ENCODE assay signal across 8 mouse cellular contexts in the genomic region with DNA sequence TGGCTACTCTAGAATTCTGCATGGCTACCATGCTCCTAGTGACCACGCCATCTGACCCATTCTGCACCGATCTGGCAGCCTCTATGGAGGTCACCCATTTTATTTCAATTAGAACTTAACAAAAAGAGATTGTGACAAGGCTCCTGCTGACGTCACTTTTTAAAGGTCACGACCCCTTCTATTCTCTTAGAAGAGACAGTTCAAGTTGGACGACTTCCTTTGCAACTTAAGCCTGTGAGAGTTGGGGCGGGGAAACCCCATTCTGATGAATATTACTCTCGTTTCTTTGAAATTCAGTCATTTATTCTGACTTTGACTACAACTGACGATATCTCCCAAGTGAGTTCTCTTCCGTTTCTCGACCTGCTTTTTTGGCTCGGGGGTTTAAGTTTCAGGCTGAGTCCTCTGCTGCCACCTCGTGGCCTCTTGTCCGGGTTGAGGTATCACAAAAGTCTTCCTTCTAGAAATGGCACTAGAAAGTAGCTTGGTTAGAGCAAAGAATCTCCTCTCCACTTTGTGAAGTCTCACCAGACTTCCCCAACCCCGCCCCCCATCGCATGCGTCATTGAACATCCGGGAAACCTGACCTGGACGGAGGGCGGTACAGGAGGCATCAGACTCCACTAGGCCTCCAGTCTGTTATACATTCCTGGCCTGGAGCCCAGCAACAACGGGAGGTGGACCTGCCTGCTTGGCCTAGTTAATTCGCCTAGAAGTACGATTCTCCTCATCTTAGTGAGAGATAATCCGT. TPM values are rescaled to one million over a fixed set of nuclear protein-coding genes. Genes with fewer than 3 reads are reported as not detected.
DNase-seq lines count a peak whose midpoint lies in the region; ATAC-seq and TF ChIP-seq lines count a peak whose summit lies in the region.

No protein-coding gene starts in this region.

- H3K27me3 ChIP-seq in forebrain, embryonic 15.5 days = no peaks in the 10 kb centered on the region
- H3K27me3 ChIP-seq in lung, embryonic 15.5 days = no peaks in the 10 kb centered on the region
- H3K27me3 ChIP-seq in thymus, adult 2 months (ENCODE audit: control insufficient read depth, insufficient read depth, low read length) = no peaks in the 10 kb centered on the region

- H3K4me3 ChIP-seq in ES-E14 (ENCODE audit: insufficient read depth in 1 of 2, low read depth in 1 of 2, low read length in 2 of 2, poor library complexity in 1 of 2, severe bottlenecking in 1 of 2) = peak overlapping the region; percentile 71
- H3K4me3 ChIP-seq in forebrain, embryonic 15.5 days = peak overlapping the region; percentile 15
- peak overlapping the region; percentile 34 for H3K4me3 ChIP-seq in lung, embryonic 15.5 days
- peak overlapping the region; percentile 14; the same call in 1 of the 2 replicates for H3K4me3 ChIP-seq in olfactory bulb, adult 2 months (ENCODE audit: insufficient read depth, low read depth, low read length)
- H3K4me3 ChIP-seq in thymus, adult 2 months (ENCODE audit: control insufficient read depth, insufficient read depth, low read length) = peak overlapping the region; percentile 14; the same call in 1 of the 2 replicates

- no peaks in the 10 kb centered on the region for H3K9me3 ChIP-seq in ES-E14 (ENCODE audit: control insufficient read depth, insufficient read depth, low read depth, low read length)
- no peaks in the 10 kb centered on the region for H3K9me3 ChIP-seq in forebrain, embryonic 15.5 days
- H3K9me3 ChIP-seq in lung, embryonic 15.5 days = no peaks in the 10 kb centered on the region

- no peak for ATAC-seq in forebrain, embryonic 15.5 days (replicated peaks)
- peak; percentile 40 for ATAC-seq in lung, embryonic 15.5 days (ENCODE audit: borderline replicate concordance, extremely low read depth, low FRiP score, low TSS enrichment)

- WGBS in forebrain, embryonic 15.5 days = 2% methylated on average over 23 of the region's 23 CpGs
- WGBS in lung, embryonic 15.5 days = 4% methylated on average over 23 of the region's 23 CpGs
- WGBS in olfactory bulb, adult 2 months = 3% methylated on average over 23 of the region's 23 CpGs
- WGBS in thymus, adult 2 months = 11% methylated on average over 23 of the region's 23 CpGs

- TF ChIP-seq POLR2A in olfactory bulb, adult 2 months (IDR thresholded peaks at IDR 0.05; ENCODE audit: insufficient read depth, low read depth, low read length) = no peak
- no peak for TF ChIP-seq POLR2A in thymus, adult 2 months (IDR thresholded peaks at IDR 0.05; ENCODE audit: control insufficient read depth, extremely low read depth, insufficient read depth, low read length, poor library complexity)

- peak overlapping the region; percentile 92 for H3K9ac ChIP-seq in ES-E14 (ENCODE audit: insufficient read depth, low read depth, low read length, poor library complexity, severe bottlenecking)
- H3K9ac ChIP-seq in forebrain, embryonic 15.5 days (replicated peaks) = no peak overlapping the region
- peak overlapping the region; percentile 13; the same call in 1 of the 2 replicates for H3K9ac ChIP-seq in lung, embryonic 15.5 days

- peak; percentile 53 for TF ChIP-seq CTCF in olfactory bulb, adult 2 months (IDR thresholded peaks at IDR 0.05; ENCODE audit: insufficient read depth, low read depth, low read length)
- 0 out of 2 replicates have a peak, but pooled peaks have one; percentile 15 for TF ChIP-seq CTCF in thymus, adult 2 months (IDR thresholded peaks at IDR 0.05; ENCODE audit: borderline replicate concordance, control insufficient read depth, extremely low read depth, insufficient read depth, low read length, poor library complexity)

- no peaks in the 10 kb centered on the region for H3K36me3 ChIP-seq in ES-E14 (ENCODE audit: control insufficient read depth, insufficient read depth, low read length, poor library complexity, severe bottlenecking)
- H3K36me3 ChIP-seq in forebrain, embryonic 15.5 days = no peaks in the 10 kb centered on the region
- H3K36me3 ChIP-seq in lung, embryonic 15.5 days = no peaks in the 10 kb centered on the region
- no peaks in the 10 kb centered on the region for H3K36me3 ChIP-seq in thymus, adult 2 months (ENCODE audit: control insufficient read depth, insufficient read depth, low read length)

- peak overlapping the region; percentile 99 for H3K27ac ChIP-seq in ES-E14 (ENCODE audit: insufficient read depth, low read depth, low read length, poor library complexity, severe bottlenecking)
- peak overlapping the region; percentile 13; the same call in 1 of the 2 replicates for H3K27ac ChIP-seq in forebrain, embryonic 15.5 days (replicated peaks)
- peak overlapping the region; percentile 78 for H3K27ac ChIP-seq in lung, embryonic 15.5 days
- peak overlapping the region; percentile 11 for H3K27ac ChIP-seq in olfactory bulb, adult 2 months (ENCODE audit: insufficient read depth, low read depth, low read length)
- peak overlapping the region; percentile 75 for H3K27ac ChIP-seq in thymus, adult 2 months (ENCODE audit: control insufficient read depth, insufficient read depth, low read length)

- peaks cover 3 to 13% of the 10 kb centered on the region in 2 experiments; a peak in 2 of 4 replicates for H3K4me1 ChIP-seq in ES-E14 (ENCODE audit: control insufficient read depth in 2 of 2, insufficient read depth in 2 of 2, low read length in 2 of 2, poor library complexity in 1 of 2)
- H3K4me1 ChIP-seq in forebrain, embryonic 15.5 days = peaks cover 37% of the 10 kb centered on the region
- H3K4me1 ChIP-seq in lung, embryonic 15.5 days = peaks cover 34% of the 10 kb centered on the region
- peaks cover 14% of the 10 kb centered on the region for H3K4me1 ChIP-seq in olfactory bulb, adult 2 months (ENCODE audit: control insufficient read depth, insufficient read depth, low read length)
- peaks cover 22% of the 10 kb centered on the region for H3K4me1 ChIP-seq in thymus, adult 2 months (replicated peaks; ENCODE audit: control insufficient read depth, insufficient read depth, low read length)

- peak; percentile 95 for DNase-seq in ES-E14 (ENCODE audit: low read depth, low spot score)
- peak; percentile 92 for DNase-seq in cerebellum, adult 11-12 months
- peak; percentile 73 for DNase-seq in heart, postnatal 25 days (ENCODE audit: low spot score)
- DNase-seq in layer of hippocampus, adult 18-20 months (ENCODE audit: low spot score in 2 of 2) = peak; percentile 56 to 89
- peak; percentile 93 for DNase-seq in thymus, adult 2 months

- peak overlapping the region; percentile 37 for H3K4me2 ChIP-seq in forebrain, embryonic 15.5 days (replicated peaks)
- H3K4me2 ChIP-seq in lung, embryonic 15.5 days = peak overlapping the region; percentile 61

- intact Hi-C loops in heart, postnatal 25 days (cut with DNase I) = loop anchor here (2.0 to 5.0 kb wide), 4 partner anchors 14 to 120 kb away; partner anchors contain the start of genes Arhgef40 and Hnrnpc

- in situ Hi-C loops in ES-E14 (cut with MboI; ENCODE audit: low sequenced_read_pairs in 2 of 2, unreplicated experiment in 2 of 2) = loop anchor here in 1 of 2 experiments (25.0 kb wide), 1 partner anchor 111 kb away; the partner anchor contains the start of genes Ndrg2, Rnase13 and Tppp2

TF ChIP-seq in ES-E14, 5 proteins besides CTCF, POLR2A, EP300 and RAD21:
- TF ChIP-seq ZC3H11A (IDR thresholded peaks at IDR 0.05; ENCODE audit: borderline replicate concordance, low read depth, low read length) = no peak; the same call in 1 of the 2 replicates
- no peak for TF ChIP-seq ZNF384 (IDR thresholded peaks at IDR 0.05; ENCODE audit: low read depth, low read length)
- TF ChIP-seq HCFC1 (IDR thresholded peaks at IDR 0.05; ENCODE audit: borderline replicate concordance, insufficient read depth, low read length) = no peak
- TF ChIP-seq CHD2 (IDR thresholded peaks at IDR 0.05; ENCODE audit: low read depth, low read length) = no peak; the same call in 1 of the 2 replicates
- no peak for TF ChIP-seq MAFK (IDR thresholded peaks at IDR 0.05; ENCODE audit: insufficient read depth, low read depth, low read length)
TF ChIP-seq in ES-E14: peak in this region for 0.

RNA-seq across cellular contexts. Expression of gene Zfp219, which starts 2.4 kb away (rescaled TPM):
- 59.5 and 98.0 TPM in 2 replicates for total RNA-seq in ES-E14 (2012; rRNA removed)
- 43.3 and 48.9 TPM in 2 replicates for polyA plus RNA-seq in forebrain, embryonic 15.5 days (2015; fragmentation: Nextera tagmentation; extraction: Ambion mirVana)
- 10 to 100 TPM; 24.8 to 29.0 TPM for total RNA-seq in heart, postnatal 25 days (2021)
- 10 to 100 TPM; 42.3 to 44.2 TPM for total RNA-seq in layer of hippocampus, adult 18-20 months (2021)
- 25.7 and 26.3 TPM in 2 replicates for polyA plus RNA-seq in lung, embryonic 15.5 days (2015; fragmentation: Nextera tagmentation; extraction: Ambion mirVana)
- polyA plus RNA-seq in olfactory bulb, adult 2 months (2012; ENCODE audit: insufficient read depth, insufficient read length, low replicate concordance, missing spikeins) = not detected in 2 replicates
- polyA plus RNA-seq in thymus, adult 2 months (2012; rRNA removed) = 253 and 269 TPM in 2 replicates

RNA-seq across cellular contexts. Expression of gene Tmem253, which starts 7.4 kb away (rescaled TPM):
- 3.6 and 7.7 TPM in 2 replicates for total RNA-seq in ES-E14 (2012; rRNA removed)
- polyA plus RNA-seq in forebrain, embryonic 15.5 days (2015; fragmentation: Nextera tagmentation; extraction: Ambion mirVana) = 0.28 and 0.64 TPM in 2 replicates
- total RNA-seq in heart, postnatal 25 days (2021) = 1 to 10 TPM; 3.3 to 3.9 TPM
- under 1 TPM; 0.63 to 0.92 TPM for total RNA-seq in layer of hippocampus, adult 18-20 months (2021)
- polyA plus RNA-seq in lung, embryonic 15.5 days (2015; fragmentation: Nextera tagmentation; extraction: Ambion mirVana) = 0.26 and 0.57 TPM in 2 replicates
- polyA plus RNA-seq in olfactory bulb, adult 2 months (2012; ENCODE audit: insufficient read depth, insufficient read length, low replicate concordance, missing spikeins) = not detected in 2 replicates
- polyA plus RNA-seq in thymus, adult 2 months (2012; rRNA removed) = 2.9 TPM in 2 replicates

RNA-seq across cellular contexts. Expression of gene Olfr221, which starts 19.4 kb away (rescaled TPM):
- not detected in 2 replicates for total RNA-seq in ES-E14 (2012; rRNA removed)
- polyA plus RNA-seq in forebrain, embryonic 15.5 days (2015; fragmentation: Nextera tagmentation; extraction: Ambion mirVana) = not detected in 2 replicates
- total RNA-seq in heart, postnatal 25 days (2021) = not detected
- not detected for total RNA-seq in layer of hippocampus, adult 18-20 months (2021)
- not detected in 2 replicates for polyA plus RNA-seq in lung, embryonic 15.5 days (2015; fragmentation: Nextera tagmentation; extraction: Ambion mirVana)
- polyA plus RNA-seq in olfactory bulb, adult 2 months (2012; ENCODE audit: insufficient read depth, insufficient read length, low replicate concordance, missing spikeins) = not detected in 2 replicates
- polyA plus RNA-seq in thymus, adult 2 months (2012; rRNA removed) = not detected in 2 replicates

RNA-seq across cellular contexts. Expression of gene Arhgef40, which starts 38.4 kb away (rescaled TPM):
- total RNA-seq in ES-E14 (2012; rRNA removed) = 10.1 and 14.0 TPM in 2 replicates
- polyA plus RNA-seq in forebrain, embryonic 15.5 days (2015; fragmentation: Nextera tagmentation; extraction: Ambion mirVana) = 65.7 and 69.8 TPM in 2 replicates
- 10 to 100 TPM; 31.2 to 41.2 TPM for total RNA-seq in heart, postnatal 25 days (2021)
- 10 to 100 TPM; 25.8 to 30.0 TPM for total RNA-seq in layer of hippocampus, adult 18-20 months (2021)
- polyA plus RNA-seq in lung, embryonic 15.5 days (2015; fragmentation: Nextera tagmentation; extraction: Ambion mirVana) = 105 TPM in 2 replicates
- polyA plus RNA-seq in olfactory bulb, adult 2 months (2012; ENCODE audit: insufficient read depth, insufficient read length, low replicate concordance, missing spikeins) = not detected in 2 replicates
- 55.2 and 62.3 TPM in 2 replicates for polyA plus RNA-seq in thymus, adult 2 months (2012; rRNA removed)

Comparison
In these comparisons a context has a peak if more than half of its experiments do, and no peak if none do; other contexts are left out.
1. H3K27ac ChIP-seq: peak in every context shown above with its lines; median percentile 99 in ES-E14; 78 in lung, embryonic 15.5 days; 75 in thymus, adult 2 months; 13 in forebrain, embryonic 15.5 days; 11 in olfactory bulb, adult 2 months.
2. H3K4me3 ChIP-seq: peak in every context shown above with its lines; median percentile 71 in ES-E14; 34 in lung, embryonic 15.5 days; 15 in forebrain, embryonic 15.5 days; 14 in olfactory bulb, adult 2 months; 14 in thymus, adult 2 months.